In the genomic region with DNA sequence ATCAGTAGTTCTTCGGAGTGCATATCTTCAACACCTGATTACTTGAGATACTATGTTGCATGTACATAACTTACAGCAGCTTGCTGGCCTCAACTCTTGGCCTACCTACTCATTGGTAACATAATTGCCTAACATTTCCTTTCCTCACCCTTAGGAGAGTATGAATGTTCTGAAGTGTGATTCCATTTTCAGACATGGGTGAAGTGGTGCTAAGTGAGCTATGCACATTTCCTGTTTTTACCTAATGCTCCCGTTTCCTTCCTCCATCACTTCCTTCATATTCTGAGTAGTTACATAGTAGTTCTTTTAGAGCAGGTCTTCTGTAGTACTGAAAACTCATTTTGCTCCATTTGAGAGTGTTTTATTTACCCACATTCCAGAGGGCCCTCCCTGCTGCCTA, we compare ENCODE assay signal across 28 mouse cellular contexts.
"Had no signal": no experiment of that assay in that cellular context is flagged by ENCODE, and none has a peak within 500 bp of the region (broad histone marks: within the 10 kb centered on the region; RNA-seq: fewer than 3 reads in every experiment).

No protein-coding gene starts in this region.

- H3K27me3 ChIP-seq: embryonic facial prominence, embryonic 12.5 days; embryonic facial prominence, embryonic 13.5 days; embryonic facial prominence, embryonic 15.5 days; forebrain, embryonic 12.5 days; forebrain, embryonic 13.5 days; forebrain, embryonic 15.5 days had no signal

- H3K4me1 ChIP-seq: embryonic facial prominence, embryonic 10.5 days; embryonic facial prominence, embryonic 12.5 days; embryonic facial prominence, embryonic 13.5 days; embryonic facial prominence, embryonic 15.5 days; forebrain, embryonic 10.5 days; forebrain, embryonic 12.5 days had no signal

- H3K9ac ChIP-seq: embryonic facial prominence, embryonic 12.5 days; embryonic facial prominence, embryonic 13.5 days; embryonic facial prominence, embryonic 15.5 days; forebrain, embryonic 12.5 days; forebrain, embryonic 13.5 days; forebrain, embryonic 15.5 days; forebrain, postnatal 0 days had no signal

- H3K27ac ChIP-seq: embryonic facial prominence, embryonic 10.5 days; embryonic facial prominence, embryonic 12.5 days; embryonic facial prominence, embryonic 13.5 days; embryonic facial prominence, embryonic 15.5 days; forebrain, embryonic 10.5 days; forebrain, embryonic 12.5 days; forebrain, embryonic 13.5 days; forebrain, embryonic 15.5 days; gastrocnemius, adult 2 months; heart, adult 2 months had no signal

- DNase-seq: cerebellum, adult 2 months; cerebellum, adult 8-10 months; cerebellum, adult 9-10 months; cerebellum, adult 9-11 months; cerebellum, postnatal 10 days; cerebellum, postnatal 14 days; cerebellum, postnatal 25 days; cerebellum, postnatal 36 days; embryo, embryonic 11 days; forebrain, postnatal 0 days; gastrocnemius, adult 2 months; gastrocnemius, postnatal 10 days; gastrocnemius, postnatal 14 days; gastrocnemius, postnatal 25 days; gastrocnemius, postnatal 36 days; heart, adult 18-20 months; heart, adult 2 months had no signal

- H3K4me2 ChIP-seq: embryonic facial prominence, embryonic 12.5 days; embryonic facial prominence, embryonic 13.5 days; embryonic facial prominence, embryonic 15.5 days; forebrain, embryonic 12.5 days; forebrain, embryonic 13.5 days; forebrain, embryonic 15.5 days had no signal

- H3K9me3 ChIP-seq: embryonic facial prominence, embryonic 10.5 days; embryonic facial prominence, embryonic 12.5 days; embryonic facial prominence, embryonic 13.5 days; embryonic facial prominence, embryonic 15.5 days; forebrain, embryonic 10.5 days; forebrain, embryonic 12.5 days; forebrain, embryonic 13.5 days; forebrain, embryonic 15.5 days had no signal

- ATAC-seq: forebrain, embryonic 13.5 days; forebrain, embryonic 14.5 days; forebrain, embryonic 15.5 days; forebrain, embryonic 16.5 days; forebrain, postnatal 0 days had no signal

- H3K4me3 ChIP-seq: embryonic facial prominence, embryonic 10.5 days; embryonic facial prominence, embryonic 12.5 days; embryonic facial prominence, embryonic 13.5 days; embryonic facial prominence, embryonic 15.5 days; erythroblast, embryonic 14.5 days; forebrain, embryonic 10.5 days; forebrain, embryonic 12.5 days; forebrain, embryonic 13.5 days; forebrain, embryonic 15.5 days; gastrocnemius, adult 2 months; heart, adult 2 months had no signal

- H3K36me3 ChIP-seq: embryonic facial prominence, embryonic 10.5 days; embryonic facial prominence, embryonic 12.5 days; embryonic facial prominence, embryonic 13.5 days; embryonic facial prominence, embryonic 15.5 days; forebrain, embryonic 10.5 days; forebrain, embryonic 12.5 days; forebrain, embryonic 15.5 days had no signal
